Mouse (Mus musculus) Patski (cell line): ENCODE measurements around the gene B130006D01Rik. TPM values are rescaled to one million over a fixed set of nuclear protein-coding genes. Genes with fewer than 3 reads are reported as not detected.
"Not testable (repeated sequence)": the region's sequence is repeated elsewhere in the genome, so short reads cannot be mapped to it uniquely, and the experiment has no call there.

Source experiments
- ATAC-seq: fragments of 100-300 bp; one replicate; pipeline ENCODE4 v1.8.0; 2021
- CTCF ChIA-PET: fragments of 350-600 bp; sonication (Branson Sonifier 250); formaldehyde crosslinking; loops from one replicate; lab custom pipeline; 2022; ENCODE audit warnings: inconsistent platforms; lab: Charles Lee
- POLR2A ChIA-PET: fragments of 350-600 bp; sonication (Branson Sonifier 250); formaldehyde crosslinking; loops from one replicate; lab custom pipeline; 2022; ENCODE audit warnings: antibody characterized with exemption, inconsistent platforms; lab: Charles Lee
- DNase-seq: peaks from one replicate; pipeline ENCODE4 v3.0.0-alpha.2; 2011; ENCODE audit warnings: low read depth, low spot score
- H3K27me3 ChIP-seq: fragments of 371-371 bp; one replicate; pipeline ENCODE4 v1.5.1; 2021
- CTCF ChIP-seq: fragments of 100-300 bp; IDR thresholded peaks from one replicate; pipeline ENCODE4 v1.5.1; 2021
- in situ Hi-C: fragments of 300-500 bp; cut with MboI; formaldehyde crosslinking; loops from 3 replicates; pipeline ENCODE4 v1.11.1; 2018; ENCODE audit warnings: low pct_unique_long_range_greater_than_20kb, mixed read lengths
- polyA plus RNA-seq: library from polyadenylated mRNA; unstranded; gene quantifications from one replicate; pipeline ENCODE4 v1.2.3, GENCODE M21; 2021

Gene B130006D01Rik
- polyA plus RNA-seq, 1 experiment from 2014 or later: 0.04 TPM

DNA sequence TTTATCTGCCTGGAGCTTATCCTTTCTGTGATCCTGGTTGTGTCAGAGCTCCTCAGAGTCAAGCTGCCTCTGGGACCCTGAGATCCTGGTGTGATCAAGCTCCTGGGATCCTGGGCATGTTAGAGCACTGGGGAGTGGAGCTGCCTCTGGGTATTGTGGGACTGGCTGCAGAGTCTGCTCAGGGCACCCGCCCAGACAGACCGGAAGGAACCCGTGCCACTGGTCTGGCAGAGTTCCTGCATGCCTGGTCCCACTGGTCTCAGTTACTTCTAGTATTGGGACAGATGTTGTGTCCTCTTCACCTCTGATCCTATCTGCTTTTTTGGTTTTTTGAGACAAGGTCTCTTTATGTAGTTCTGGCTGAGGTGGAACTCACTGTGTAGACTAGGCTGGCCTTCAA lies 14.4 kb downstream of the B130006D01Rik start:
- DNase-seq (no peak), ATAC-seq (no peak)
- no peak for TF ChIP-seq CTCF
- no peaks in the 10 kb centered on the region for H3K27me3 ChIP-seq
- in situ Hi-C loops: no loop called here
- CTCF ChIA-PET: no interaction called here
- POLR2A ChIA-PET: no interaction called here

DNA sequence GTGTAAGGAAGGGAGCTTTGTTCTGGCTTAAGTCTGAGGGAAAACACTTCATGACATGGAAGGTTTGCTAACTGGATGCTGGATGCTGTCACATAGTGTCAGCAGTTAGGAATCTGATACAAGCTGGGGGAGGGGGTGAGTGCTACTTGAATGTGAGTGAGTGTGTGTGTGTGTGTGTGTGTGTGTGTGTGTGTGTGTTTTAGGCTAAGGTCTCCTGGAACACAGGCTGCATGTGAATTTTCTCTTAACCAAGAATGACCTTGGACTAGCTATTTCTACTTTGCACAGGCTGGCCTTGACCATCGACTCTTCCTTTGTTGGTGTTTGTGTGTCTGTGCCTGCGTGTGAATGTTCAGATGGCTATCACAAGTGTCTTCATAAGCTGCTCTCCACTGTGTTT lies 21.1 kb downstream of the B130006D01Rik start:
- no peak for TF ChIP-seq CTCF
- no peaks in the 10 kb centered on the region for H3K27me3 ChIP-seq
- CTCF ChIA-PET: no interaction called here
- no peak for ATAC-seq
- in situ Hi-C loops: no loop called here
- POLR2A ChIA-PET: no interaction called here
- no peak for DNase-seq

DNA sequence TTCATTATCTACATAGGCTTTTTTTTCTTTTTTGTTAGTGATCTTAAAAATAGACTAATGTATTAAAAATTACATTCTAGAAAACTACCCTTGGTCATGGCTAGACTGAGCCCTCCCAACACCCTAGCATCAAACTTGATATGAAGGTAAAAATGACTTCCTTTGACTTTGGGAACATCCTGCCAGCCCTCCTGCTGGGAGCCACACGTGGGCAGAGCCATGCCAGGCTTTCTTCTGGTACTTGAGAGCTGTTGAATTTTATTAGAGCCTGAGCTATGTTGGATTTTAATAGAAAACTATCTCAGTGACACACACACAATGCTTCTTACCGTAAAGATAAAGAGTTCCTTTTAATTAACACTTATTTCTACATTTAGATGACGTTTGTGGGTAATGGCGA lies 23.4 kb downstream of the B130006D01Rik start:
- DNase-seq (no peak), ATAC-seq (no peak)
- CTCF ChIA-PET: interaction anchor here (1.0 kb wide), 1 partner anchor 12 kb away, joined by 3 read pairs; no protein-coding TSS in a partner anchor
- H3K27me3 ChIP-seq: no peaks in the 10 kb centered on the region
- in situ Hi-C loops: no loop called here
- TF ChIP-seq CTCF: no peak
- POLR2A ChIA-PET: no interaction called here

DNA sequence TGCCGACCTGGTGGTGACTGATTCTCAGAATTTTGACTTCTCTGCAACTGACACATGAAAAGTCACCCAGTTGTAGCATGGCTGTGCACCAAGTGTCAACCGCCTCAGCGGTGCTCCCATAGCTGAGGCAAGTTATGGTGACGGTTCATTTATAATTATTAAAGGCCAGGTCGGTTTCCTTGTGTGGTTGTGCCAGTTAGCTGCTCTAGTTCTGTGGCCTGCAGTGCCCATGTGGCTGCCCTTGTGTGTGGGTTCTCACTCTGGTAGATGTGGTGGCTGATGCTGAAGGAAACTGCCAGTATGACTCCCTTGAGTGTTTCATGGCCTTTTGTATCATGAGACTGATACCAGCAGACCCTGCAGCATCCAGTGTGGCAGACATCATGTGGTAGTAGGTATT lies 24.9 kb downstream of the B130006D01Rik start:
- no peaks in the 10 kb centered on the region for H3K27me3 ChIP-seq
- ChIA-PET POLR2A (no interaction called here), CTCF (no interaction called here)
- no peak for ATAC-seq
- no peak for DNase-seq
- in situ Hi-C loops: no loop called here
- TF ChIP-seq CTCF: no peak

DNA sequence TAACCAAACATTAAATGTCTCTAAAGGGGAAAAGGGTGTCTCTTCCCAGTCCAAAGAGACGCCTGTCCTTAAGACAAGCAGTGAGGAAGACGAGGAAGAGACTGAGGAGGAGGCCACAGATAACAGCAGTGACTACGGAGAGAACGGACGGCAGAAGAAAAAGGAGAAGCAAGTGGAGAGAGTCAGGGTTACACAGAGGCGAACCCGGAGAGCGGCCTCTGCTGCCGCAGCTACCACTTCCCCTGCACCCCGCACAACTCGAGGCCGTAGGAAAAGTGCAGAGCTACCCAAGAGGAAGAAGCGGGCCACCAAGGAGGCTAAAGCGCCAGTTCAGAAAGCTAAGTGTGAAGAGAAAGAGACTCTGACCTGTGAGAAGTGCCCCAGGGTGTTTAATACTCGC lies 26.2 kb downstream of the B130006D01Rik start:
- TF ChIP-seq CTCF: no peak
- no peak for ATAC-seq
- ChIA-PET POLR2A (no interaction called here), CTCF (interaction anchor here (0.9 kb wide), 1 partner anchor 59 kb away, joined by 5 read pairs; no protein-coding TSS in a partner anchor)
- in situ Hi-C loops: loop anchor here (5.0 kb wide), 2 partner anchors 62 to 217 kb away; no protein-coding TSS in a partner anchor
- no peaks in the 10 kb centered on the region for H3K27me3 ChIP-seq
- DNase-seq: no peak

DNA sequence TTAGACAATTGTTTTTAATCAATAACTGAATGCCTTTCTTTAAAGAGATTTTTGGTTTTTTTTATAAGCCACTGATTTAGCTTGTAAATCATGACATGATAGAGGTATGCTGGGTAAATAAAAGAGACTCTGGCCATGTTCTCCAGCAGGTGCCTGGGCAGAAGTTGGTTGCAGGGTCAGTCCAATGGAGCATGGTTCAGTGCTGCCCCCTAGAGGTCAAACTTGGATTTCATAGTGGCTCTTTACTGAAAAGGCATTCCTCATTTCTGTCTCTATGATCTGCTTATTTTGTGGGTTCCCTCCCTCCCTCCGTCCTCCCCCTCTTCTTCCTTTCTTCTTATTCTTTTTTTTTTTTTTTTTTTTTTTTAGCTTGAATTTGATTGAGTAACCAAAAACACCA lies 27.6 kb downstream of the B130006D01Rik start:
- ATAC-seq (no peak), DNase-seq (no peak)
- peak; percentile 93 for TF ChIP-seq CTCF
- no peaks in the 10 kb centered on the region for H3K27me3 ChIP-seq
- ChIA-PET CTCF (interaction anchor here (0.7 to 2.2 kb wide), 15 partner anchors 11 to 219 kb away, joined by 3 to 32 read pairs (median 3); no protein-coding TSS in a partner anchor), POLR2A (interaction anchor here (0.6 to 1.0 kb wide), 3 partner anchors 14 to 1632 kb away, joined by 3 to 5 read pairs (median 5); no protein-coding TSS in a partner anchor)
- in situ Hi-C loops: loop anchor here (5.0 kb wide), 2 partner anchors 64 to 219 kb away; no protein-coding TSS in a partner anchor

DNA sequence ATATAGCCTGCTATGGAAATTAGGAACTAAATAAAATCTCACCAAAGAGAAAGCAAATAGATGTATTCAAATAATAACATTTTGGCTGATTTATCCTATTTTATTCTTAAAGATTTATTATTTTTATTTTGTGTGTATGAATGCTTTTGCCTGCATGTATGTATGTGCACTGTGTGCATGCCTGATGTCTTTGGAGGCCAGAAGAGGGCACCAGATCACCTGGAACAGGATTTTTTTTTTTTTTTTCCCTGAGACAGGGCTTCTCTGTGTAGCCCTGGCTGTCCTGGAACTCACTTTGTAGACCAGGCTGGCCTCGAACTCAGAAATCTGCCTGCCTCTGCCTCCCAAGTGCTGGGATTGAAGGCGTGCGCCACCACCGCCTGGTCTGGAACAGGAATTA lies 31.8 kb downstream of the B130006D01Rik start:
- in situ Hi-C loops, POLR2A ChIA-PET, DNase-seq, CTCF ChIA-PET, ATAC-seq, H3K27me3 ChIP-seq: not testable (repeated sequence)

DNA sequence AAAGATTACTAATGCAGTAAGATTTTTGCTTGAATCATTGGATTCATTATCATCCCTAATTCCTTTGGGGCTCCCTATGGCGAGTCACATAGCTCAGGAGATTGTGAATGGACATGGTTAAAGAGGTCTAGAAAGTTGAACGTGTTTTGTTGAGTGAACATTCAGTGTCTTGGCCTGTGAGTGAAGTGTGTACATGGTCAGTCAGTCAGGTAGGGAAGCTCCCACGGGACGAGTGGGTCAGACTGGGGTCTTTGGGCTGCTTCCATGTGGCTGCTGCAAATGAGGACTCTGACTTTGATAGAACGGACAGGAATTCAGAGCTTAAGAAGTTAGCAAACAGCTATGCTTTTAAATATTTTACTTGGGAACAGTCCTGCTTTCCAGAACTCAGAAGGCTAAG lies 37.1 kb downstream of the B130006D01Rik start:
- no peak for TF ChIP-seq CTCF
- ChIA-PET POLR2A (no interaction called here), CTCF (interaction anchor here (1.2 to 1.3 kb wide), 2 partner anchors 18 to 25 kb away, joined by 3 to 4 read pairs; no protein-coding TSS in a partner anchor)
- no peak for ATAC-seq
- in situ Hi-C loops: no loop called here
- no peaks in the 10 kb centered on the region for H3K27me3 ChIP-seq
- no peak for DNase-seq

DNA sequence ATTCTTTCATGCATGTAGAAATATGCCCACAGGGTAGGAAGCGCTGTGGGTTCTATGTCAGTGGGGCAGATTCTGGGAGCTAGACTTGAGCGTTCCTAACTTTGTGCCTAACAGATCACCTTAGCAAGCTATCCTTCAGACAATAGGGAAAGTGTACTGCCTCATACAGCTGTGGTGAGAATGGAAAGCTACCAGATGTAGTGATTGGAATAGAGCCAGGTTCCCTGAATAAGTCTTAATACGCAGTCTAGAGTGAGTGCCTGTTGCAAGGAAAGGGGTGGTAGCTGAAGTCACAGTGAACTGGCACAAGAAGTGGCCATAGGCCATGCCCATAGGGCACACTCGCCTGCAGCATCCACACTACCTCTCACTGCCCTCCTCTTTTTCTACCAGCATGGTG lies 39.6 kb downstream of the B130006D01Rik start:
- no peaks in the 10 kb centered on the region for H3K27me3 ChIP-seq
- DNase-seq (no peak), ATAC-seq (no peak)
- no peak for TF ChIP-seq CTCF
- CTCF ChIA-PET: interaction anchor here (1.5 to 1.8 kb wide), 2 partner anchors 12 to 78 kb away, joined by 6 to 8 read pairs; no protein-coding TSS in a partner anchor
- POLR2A ChIA-PET: no interaction called here
- in situ Hi-C loops: no loop called here

DNA sequence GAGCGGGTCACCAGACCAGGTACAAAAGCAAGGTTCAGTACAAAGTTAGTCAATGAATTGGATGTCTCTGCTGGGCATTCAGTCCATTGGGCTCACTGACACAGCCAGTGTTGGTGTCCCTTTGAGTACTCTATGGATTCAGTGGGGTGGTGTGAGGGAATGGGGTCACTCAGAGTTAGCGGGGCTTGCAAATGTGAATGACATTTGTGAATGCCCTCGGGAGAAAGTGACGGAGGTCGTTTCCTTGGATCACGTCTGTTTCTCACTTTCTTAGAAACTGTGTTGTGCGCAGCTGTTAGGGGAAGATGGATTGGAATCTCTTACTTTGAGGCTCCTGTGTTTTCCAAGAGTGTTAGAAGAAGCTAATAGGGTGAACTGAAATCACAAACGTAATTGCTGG lies 41.4 kb downstream of the B130006D01Rik start:
- DNase-seq (no peak), ATAC-seq (no peak)
- CTCF ChIA-PET: no interaction called here
- TF ChIP-seq CTCF: no peak
- in situ Hi-C loops: no loop called here
- H3K27me3 ChIP-seq: no peaks in the 10 kb centered on the region
- POLR2A ChIA-PET: interaction anchor here (0.5 to 0.6 kb wide), 2 partner anchors 13 to 39 kb away, joined by 3 to 5 read pairs; no protein-coding TSS in a partner anchor

DNA sequence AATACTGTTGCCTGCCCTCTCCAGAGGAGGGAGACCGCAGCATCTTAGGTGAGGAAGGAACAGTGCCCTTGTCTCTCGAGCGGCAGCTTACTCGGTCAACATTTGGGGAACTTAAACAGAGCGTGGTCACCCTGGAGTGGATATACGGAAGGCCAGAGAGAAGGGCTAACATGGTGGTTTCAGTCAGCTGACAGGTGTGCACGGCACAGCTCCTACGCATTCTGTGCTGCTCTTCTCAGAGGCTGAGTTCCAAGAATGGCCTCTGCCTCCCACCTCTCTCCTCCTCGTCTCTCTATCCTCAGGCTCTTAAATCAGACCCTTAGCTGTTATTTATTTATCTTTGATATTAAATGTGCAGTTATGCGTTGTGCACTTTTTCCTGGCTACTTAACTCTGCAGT lies 41.9 kb downstream of the B130006D01Rik start:
- ChIA-PET POLR2A (no interaction called here), CTCF (no interaction called here)
- no peak for ATAC-seq
- no peaks in the 10 kb centered on the region for H3K27me3 ChIP-seq
- TF ChIP-seq CTCF: no peak
- in situ Hi-C loops: no loop called here
- no peak for DNase-seq
